Mouse (Mus musculus) erythroblast, embryonic 14.5 days (primary cell): ENCODE results near the gene Ift52.

Experiments used
- GATA1 ChIP-seq: IDR thresholded peaks from 2 replicates; pipeline ENCODE4 v1.6.1; 2012; ENCODE audit warnings: low read length, inconsistent platforms, mixed read lengths
- TAL1 ChIP-seq: IDR thresholded peaks from 3 replicates; pipeline ENCODE4 v1.6.1; 2012; ENCODE audit warnings: low read length, inconsistent platforms, mixed read lengths

DNA sequence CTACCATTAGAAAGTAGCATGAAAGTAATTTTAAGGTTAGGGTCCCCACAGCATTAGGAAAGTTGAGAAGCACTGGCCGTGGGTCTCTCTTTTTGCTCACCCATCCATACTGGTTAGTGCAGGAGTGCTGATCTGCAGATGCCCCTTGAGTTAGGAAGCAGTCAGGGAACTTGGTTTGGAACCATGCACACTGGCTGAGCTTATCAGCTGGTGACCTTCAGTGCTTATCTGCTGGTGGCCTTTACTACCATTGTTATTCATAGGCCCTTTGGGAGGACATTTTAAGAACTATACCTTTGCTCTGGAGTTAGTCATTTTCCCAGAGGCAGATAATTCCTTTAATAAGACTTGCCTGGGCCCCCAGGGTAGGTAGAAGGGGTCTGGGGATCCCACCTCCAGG is 50.1 kb downstream of the Ift52 start:
- TF ChIP-seq GATA1: no peak
- no peak for TF ChIP-seq TAL1
